In the genomic region with DNA sequence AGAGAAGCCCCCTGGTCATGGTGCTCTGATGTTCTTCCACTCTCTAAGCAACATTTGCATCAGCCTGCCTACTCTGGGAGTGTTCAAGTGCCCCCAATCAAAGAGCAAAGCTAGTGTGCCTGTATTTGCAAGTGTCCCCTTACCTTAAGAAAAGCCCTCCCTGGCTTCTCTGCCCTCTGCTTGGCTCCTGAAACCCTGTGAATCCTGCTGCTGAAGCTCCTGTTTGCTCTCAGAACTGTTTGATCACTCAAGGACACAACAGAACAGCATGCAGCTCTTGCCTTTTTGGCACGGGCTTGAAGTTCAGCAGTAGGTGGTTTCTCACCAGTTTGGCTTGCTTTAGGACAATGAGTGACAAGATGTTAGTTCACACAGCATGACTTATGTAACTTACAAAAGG, we compare ENCODE assay signal across 13 mouse cellular contexts.
DNase-seq lines count a peak whose midpoint lies in the region; ATAC-seq and TF ChIP-seq lines count a peak whose summit lies in the region.
"Had no signal": no experiment of that assay in that cellular context is flagged by ENCODE, and none has a peak within 500 bp of the region (broad histone marks: within the 10 kb centered on the region; RNA-seq: fewer than 3 reads in every experiment).

No protein-coding gene starts in this region.

- no peak overlapping the region for H3K4me3 ChIP-seq in forebrain, embryonic 14.5 days (ENCODE audit: low read depth, low read length)
- H3K4me3 ChIP-seq in forebrain, embryonic 10.5 days, result no peak overlapping the region
- no peak overlapping the region for H3K4me3 ChIP-seq in midbrain, embryonic 11.5 days (ENCODE audit: low read depth, low read length)
- no peak overlapping the region for H3K4me3 ChIP-seq in midbrain, embryonic 13.5 days (replicated peaks)
- no peak overlapping the region for H3K4me3 ChIP-seq in hindbrain, postnatal 0 days (ENCODE audit: low read length)
- no peak overlapping the region for H3K4me3 ChIP-seq in liver, postnatal 0 days (ENCODE audit: low read depth, low read length)

- H3K9ac ChIP-seq in forebrain, embryonic 14.5 days (ENCODE audit: low read length), result no peak overlapping the region
- H3K9ac ChIP-seq in midbrain, embryonic 11.5 days (ENCODE audit: low read length), result no peak overlapping the region
- H3K9ac ChIP-seq in midbrain, embryonic 13.5 days (replicated peaks), result no peak overlapping the region
- no peak overlapping the region for H3K9ac ChIP-seq in hindbrain, postnatal 0 days (replicated peaks; ENCODE audit: low read length)
- H3K9ac ChIP-seq in liver, postnatal 0 days (replicated peaks), result no peak overlapping the region
- H3K9ac ChIP-seq: forebrain, postnatal 0 days; liver, embryonic 14.5 days had no signal

- no peaks in the 10 kb centered on the region for H3K9me3 ChIP-seq in forebrain, embryonic 14.5 days (replicated peaks; ENCODE audit: control insufficient read depth, low read length)
- no peaks in the 10 kb centered on the region for H3K9me3 ChIP-seq in forebrain, embryonic 10.5 days
- H3K9me3 ChIP-seq in midbrain, embryonic 11.5 days (ENCODE audit: control insufficient read depth, low read length), result no peaks in the 10 kb centered on the region
- no peaks in the 10 kb centered on the region for H3K9me3 ChIP-seq in midbrain, embryonic 13.5 days
- no peaks in the 10 kb centered on the region for H3K9me3 ChIP-seq in hindbrain, postnatal 0 days (ENCODE audit: low read length)
- H3K9me3 ChIP-seq in liver, postnatal 0 days (ENCODE audit: low read length), result no peaks in the 10 kb centered on the region

- H3K27me3 ChIP-seq in forebrain, embryonic 14.5 days (replicated peaks; ENCODE audit: control insufficient read depth, insufficient read depth, low read length), result no peaks in the 10 kb centered on the region
- H3K27me3 ChIP-seq in forebrain, embryonic 10.5 days (ENCODE audit: poor library complexity, severe bottlenecking), result peaks cover 13% of the 10 kb centered on the region; the same call in 1 of the 2 replicates
- H3K27me3 ChIP-seq in midbrain, embryonic 11.5 days (ENCODE audit: control insufficient read depth, insufficient read depth, low read length), result no peaks in the 10 kb centered on the region
- no peaks in the 10 kb centered on the region for H3K27me3 ChIP-seq in midbrain, embryonic 13.5 days
- no peaks in the 10 kb centered on the region for H3K27me3 ChIP-seq in hindbrain, postnatal 0 days (ENCODE audit: insufficient read depth, low read length)
- no peaks in the 10 kb centered on the region for H3K27me3 ChIP-seq in liver, postnatal 0 days (ENCODE audit: insufficient read depth, low read length)

- peak; percentile 54 for DNase-seq in forebrain, embryonic 14.5 days (ENCODE audit: low spot score)
- no peak for DNase-seq in forebrain, embryonic 10.5 days (ENCODE audit: extremely low spot score, low spot score)
- DNase-seq in midbrain, embryonic 11.5 days (ENCODE audit: low spot score, missing footprints), result peak; percentile 77
- DNase-seq in cerebellum, adult 11-12 months, result peak; percentile 83
- DNase-seq in hindbrain, postnatal 0 days (ENCODE audit: low spot score), result peak; percentile 67
- DNase-seq in right cerebral cortex, postnatal 4 days, result no peak
- DNase-seq in liver, postnatal 0 days, result no peak
- DNase-seq: forebrain, postnatal 0 days; heart, postnatal 10 days; thymus, postnatal 36 days had no signal

- no peaks in the 10 kb centered on the region for H3K4me1 ChIP-seq in forebrain, embryonic 14.5 days (ENCODE audit: control insufficient read depth, insufficient read depth, low read length)
- peaks cover 23% of the 10 kb centered on the region for H3K4me1 ChIP-seq in forebrain, embryonic 10.5 days
- H3K4me1 ChIP-seq in midbrain, embryonic 11.5 days (ENCODE audit: control insufficient read depth, insufficient read depth, low read length), result no peaks in the 10 kb centered on the region; the same call in 1 of the 2 replicates
- peaks cover 3% of the 10 kb centered on the region; the same call in 1 of the 2 replicates for H3K4me1 ChIP-seq in midbrain, embryonic 13.5 days (replicated peaks)
- peaks cover 4% of the 10 kb centered on the region for H3K4me1 ChIP-seq in hindbrain, postnatal 0 days (ENCODE audit: insufficient read depth, low read length)
- H3K4me1 ChIP-seq in liver, postnatal 0 days (ENCODE audit: insufficient read depth), result no peaks in the 10 kb centered on the region

- TF ChIP-seq EP300 in liver, postnatal 0 days (IDR thresholded peaks at IDR 0.05; ENCODE audit: low read depth), result no peak

- WGBS in forebrain, embryonic 14.5 days, result 2% methylated on average over 1 of the region's 1 CpGs
- WGBS in forebrain, embryonic 10.5 days, result 10% methylated on average over 1 of the region's 1 CpGs
- 3% methylated on average over 1 of the region's 1 CpGs for WGBS in midbrain, embryonic 11.5 days
- 8% methylated on average over 1 of the region's 1 CpGs for WGBS in midbrain, embryonic 13.5 days
- 10% methylated on average over 1 of the region's 1 CpGs for WGBS in hindbrain, postnatal 0 days
- WGBS in liver, postnatal 0 days (ENCODE audit: insufficient replicate concordance), result 24% methylated on average over 1 of the region's 1 CpGs

- H3K4me2 ChIP-seq in forebrain, embryonic 14.5 days (ENCODE audit: low read length), result no peak overlapping the region
- H3K4me2 ChIP-seq in midbrain, embryonic 11.5 days, result no peak overlapping the region
- H3K4me2 ChIP-seq in midbrain, embryonic 13.5 days (replicated peaks), result no peak overlapping the region
- no peak overlapping the region for H3K4me2 ChIP-seq in hindbrain, postnatal 0 days (ENCODE audit: low read depth, low read length)
- H3K4me2 ChIP-seq in liver, postnatal 0 days (ENCODE audit: low read depth, low read length), result no peak overlapping the region

- no peaks in the 10 kb centered on the region for H3K36me3 ChIP-seq in forebrain, embryonic 14.5 days (ENCODE audit: control insufficient read depth, insufficient read depth, low read length)
- H3K36me3 ChIP-seq in forebrain, embryonic 10.5 days (replicated peaks), result no peaks in the 10 kb centered on the region
- H3K36me3 ChIP-seq in midbrain, embryonic 11.5 days (ENCODE audit: control insufficient read depth, insufficient read depth, low read length), result no peaks in the 10 kb centered on the region
- H3K36me3 ChIP-seq in midbrain, embryonic 13.5 days, result no peaks in the 10 kb centered on the region
- no peaks in the 10 kb centered on the region for H3K36me3 ChIP-seq in hindbrain, postnatal 0 days (ENCODE audit: insufficient read depth, low read length)
- H3K36me3 ChIP-seq in liver, postnatal 0 days (replicated peaks; ENCODE audit: insufficient read depth, low read length), result no peaks in the 10 kb centered on the region

- no peak for TF ChIP-seq CTCF in hindbrain, postnatal 0 days (IDR thresholded peaks at IDR 0.05; ENCODE audit: low read depth)
- TF ChIP-seq CTCF in liver, postnatal 0 days (IDR thresholded peaks at IDR 0.05; ENCODE audit: low read depth), result no peak

- ATAC-seq in forebrain, embryonic 14.5 days, result no peak
- ATAC-seq in midbrain, embryonic 11.5 days (ENCODE audit: low FRiP score), result no peak
- no peak for ATAC-seq in midbrain, embryonic 13.5 days
- ATAC-seq in hindbrain, postnatal 0 days, result 0 out of 2 replicates have a peak, but pooled peaks have one; percentile 29
- ATAC-seq in liver, postnatal 0 days, result no peak
- ATAC-seq: forebrain, postnatal 0 days; intestine, postnatal 0 days had no signal

- 0 out of 2 replicates have a peak overlapping the region, but pooled peaks have one; percentile 9 for H3K27ac ChIP-seq in forebrain, embryonic 14.5 days (ENCODE audit: low read depth, low read length)
- no peak overlapping the region for H3K27ac ChIP-seq in forebrain, embryonic 10.5 days
- H3K27ac ChIP-seq in midbrain, embryonic 11.5 days (ENCODE audit: low read depth, low read length), result no peak overlapping the region
- no peak overlapping the region for H3K27ac ChIP-seq in midbrain, embryonic 13.5 days
- H3K27ac ChIP-seq in hindbrain, postnatal 0 days, result peak overlapping the region; percentile 26; the same call in 1 of the 2 replicates
- no peak overlapping the region for H3K27ac ChIP-seq in liver, postnatal 0 days (ENCODE audit: low read depth)
- H3K27ac ChIP-seq: liver, embryonic 14.5 days had no signal

Comparison
In these comparisons a context has a peak if more than half of its experiments do, and no peak if none do; other contexts are left out.
1. DNase-seq: peak in forebrain, embryonic 14.5 days (single experiment), midbrain, embryonic 11.5 days (single experiment), cerebellum, adult 11-12 months (single experiment) and hindbrain, postnatal 0 days (single experiment); none in forebrain, embryonic 10.5 days (single experiment), right cerebral cortex, postnatal 4 days (single experiment) and liver, postnatal 0 days (single experiment).
2. H3K27ac ChIP-seq: peak in forebrain, embryonic 14.5 days (single experiment) and hindbrain, postnatal 0 days (single experiment); none in forebrain, embryonic 10.5 days (single experiment), midbrain, embryonic 11.5 days (single experiment), midbrain, embryonic 13.5 days (single experiment) and liver, postnatal 0 days (single experiment).